20 mouse cellular contexts compared by ENCODE assay signal in genomic region chr1:155843538-155843937, GRCm38 (mm10). TPM values are rescaled to one million over a fixed set of nuclear protein-coding genes. Genes with fewer than 3 reads are reported as not detected.
A peak's percentile ranks its signal among the peaks of the same experiment; 100 is the strongest.
DNase-seq lines count a peak whose midpoint lies in the region; ATAC-seq lines count a peak whose summit lies in the region.
"Had no signal": no experiment of that assay in that cellular context is flagged by ENCODE, and none has a peak within 500 bp of the region (broad histone marks: within the 10 kb centered on the region; RNA-seq: fewer than 3 reads in every experiment).

No protein-coding gene starts in this region.

- no peaks in the 10 kb centered on the region for H3K27me3 ChIP-seq in kidney, embryonic 15.5 days
- H3K27me3 ChIP-seq: CH12.LX; hindbrain, embryonic 13.5 days; limb, embryonic 13.5 days had no signal

- H3K4me1 ChIP-seq in kidney, embryonic 15.5 days = peaks cover 7% of the 10 kb centered on the region
- H3K4me1 ChIP-seq: hindbrain, embryonic 13.5 days; limb, embryonic 13.5 days had no signal

- 58% methylated on average over 4 of the region's 4 CpGs for WGBS in kidney, embryonic 15.5 days

- H3K9ac ChIP-seq in kidney, embryonic 15.5 days = no peak overlapping the region
- H3K9ac ChIP-seq: hindbrain, embryonic 13.5 days; limb, embryonic 13.5 days had no signal

- no peak overlapping the region for H3K4me3 ChIP-seq in kidney, embryonic 15.5 days (replicated peaks)
- H3K4me3 ChIP-seq: hindbrain, embryonic 13.5 days; limb, embryonic 13.5 days had no signal

- no peak overlapping the region for H3K27ac ChIP-seq in kidney, embryonic 15.5 days
- H3K27ac ChIP-seq: hindbrain, embryonic 13.5 days; limb, embryonic 13.5 days had no signal

- DNase-seq in adrenal gland, adult 2 months = peak; percentile 10
- DNase-seq in adrenal gland, adult 18-20 months (ENCODE audit: low spot score in 2 of 2) = no peak
- peak; percentile 12 for DNase-seq in kidney, adult 9 months
- peak; percentile 4 for DNase-seq in lung, postnatal 36 days
- DNase-seq in lung, postnatal 14 days = no peak
- DNase-seq in left cerebral cortex, adult 18-20 months (ENCODE audit: low spot score in 2 of 2) = no peak
- no peak for DNase-seq in cerebellum, adult 11-12 months
- DNase-seq: adrenal gland, postnatal 10 days; cerebellum, adult 18-20 months; cerebellum, postnatal 36 days; heart, postnatal 14 days; layer of hippocampus, adult 9-11 months; lung, postnatal 10 days; right cerebral cortex, adult 18-20 months; thymus, postnatal 14 days had no signal

- no peak for ATAC-seq in kidney, embryonic 15.5 days (replicated peaks; ENCODE audit: low FRiP score)
- ATAC-seq: forebrain, embryonic 16.5 days had no signal

- H3K36me3 ChIP-seq in kidney, embryonic 15.5 days = peaks cover 30% of the 10 kb centered on the region

- no peaks in the 10 kb centered on the region for H3K9me3 ChIP-seq in kidney, embryonic 15.5 days (replicated peaks)
- H3K9me3 ChIP-seq: hindbrain, embryonic 13.5 days; limb, embryonic 13.5 days had no signal

- no peak overlapping the region for H3K4me2 ChIP-seq in kidney, embryonic 15.5 days
- H3K4me2 ChIP-seq: hindbrain, embryonic 13.5 days; limb, embryonic 13.5 days had no signal

RNA-seq across cellular contexts. Expression of gene Qsox1, which starts 30.8 kb away (rescaled TPM):
- 10 to 100 TPM; 49.6 to 71.8 TPM for total RNA-seq in adrenal gland, adult 2 months (2021)
- 66.6 and 82.6 TPM in 2 replicates for polyA plus RNA-seq in adrenal gland, adult 2 months (2012; rRNA removed)
- 10 to 100 TPM; 50.2 to 68.5 TPM for total RNA-seq in adrenal gland, adult 18-20 months (2021)
- polyA plus RNA-seq in kidney, embryonic 15.5 days (2015; fragmentation: Nextera tagmentation; extraction: Ambion mirVana) = 28.2 and 29.4 TPM in 2 replicates
- total RNA-seq in left cerebral cortex, adult 18-20 months (2021) = 10 to 100 TPM; 28.0 to 30.3 TPM

Comparison
In these comparisons a context has a peak if more than half of its experiments do, and no peak if none do; other contexts are left out.
1. DNase-seq: peak in adrenal gland, adult 2 months (single experiment), kidney, adult 9 months (single experiment) and lung, postnatal 36 days (single experiment); none in adrenal gland, adult 18-20 months (0 of 2), lung, postnatal 14 days (single experiment), left cerebral cortex, adult 18-20 months (0 of 2) and cerebellum, adult 11-12 months (single experiment).